Mouse (Mus musculus) embryonic facial prominence, embryonic 14.5 days (tissue): ENCODE results near the gene 1700025F22Rik. TPM values are rescaled to one million over a fixed set of nuclear protein-coding genes. Genes with fewer than 3 reads are reported as not detected.
"Not testable (repeated sequence)": the region's sequence is repeated elsewhere in the genome, so short reads cannot be mapped to it uniquely, and the experiment has no call there.

Source experiments
- ATAC-seq: fragments of 200-750 bp; cut with Nextera tagmentation; 2 replicates; pipeline ENCODE4 v1.8.0; 2017; ENCODE audit warnings: low read depth, moderate number of reproducible peaks, moderate TSS enrichment
- DNase-seq: peaks from one replicate; pipeline ENCODE4 v3.0.0-alpha.2; 2015; ENCODE audit warnings: low spot score
- H3K27ac ChIP-seq: fragments of 300-500 bp; sonication (generic); replicated peaks from 2 replicates; pipeline ENCODE4 v1.5.1; 2014; ENCODE audit warnings: low read depth, mild to moderate bottlenecking, low read length, moderate library complexity
- H3K27me3 ChIP-seq: fragments of 300-500 bp; sonication (generic); replicated peaks from 2 replicates; pipeline ENCODE4 v1.6.1; 2014; ENCODE audit warnings: low read length; ENCODE audit not compliant: control insufficient read depth, insufficient read depth
- H3K36me3 ChIP-seq: fragments of 300-500 bp; sonication (generic); 2 replicates; pipeline ENCODE4 v1.6.1; 2014; ENCODE audit warnings: low read length, mixed read lengths; ENCODE audit not compliant: control insufficient read depth, insufficient read depth
- H3K4me1 ChIP-seq: fragments of 300-500 bp; sonication (generic); 2 replicates; pipeline ENCODE4 v1.6.1; 2014; ENCODE audit warnings: antibody characterized with exemption, low read length; ENCODE audit not compliant: control insufficient read depth, insufficient read depth
- H3K4me2 ChIP-seq: fragments of 300-500 bp; sonication (generic); 2 replicates; pipeline ENCODE4 v1.6.1; 2014; ENCODE audit warnings: low read depth, mild to moderate bottlenecking, low read length, moderate library complexity, mixed read lengths
- H3K4me3 ChIP-seq: fragments of 300-500 bp; sonication (generic); 2 replicates; pipeline ENCODE4 v1.5.1; 2014; ENCODE audit warnings: low read depth, mild to moderate bottlenecking, low read length
- H3K9ac ChIP-seq: fragments of 300-500 bp; sonication (generic); 2 replicates; pipeline ENCODE4 v1.6.1; 2014; ENCODE audit warnings: low read depth, mild to moderate bottlenecking, low read length, moderate library complexity, mixed read lengths
- H3K9me3 ChIP-seq: fragments of 300-500 bp; sonication (generic); 2 replicates; pipeline ENCODE4 v1.6.1; 2016; ENCODE audit warnings: low read length; ENCODE audit not compliant: control insufficient read depth
- WGBS: fragments of 180-500 bp; shearing (Covaris S2); extraction: QIAGEN DNeasy Blood & Tissue Kit; methylation state at CpG from one replicate; pipeline ENCODE4 v1.1.7; 2014; 5-methylcytosine and 5-hydroxymethylcytosine counted together
- polyA plus RNA-seq: library from polyadenylated mRNA; unstranded; fragments of >200 nt; fragmentation: Nextera tagmentation; extraction: Ambion mirVana; gene quantifications from 2 replicates; pipeline ENCODE4 v1.2.1, GENCODE M21; 2014

Gene 1700025F22Rik
- polyA plus RNA-seq, 1 experiment from 2014 or later: not detected

DNA sequence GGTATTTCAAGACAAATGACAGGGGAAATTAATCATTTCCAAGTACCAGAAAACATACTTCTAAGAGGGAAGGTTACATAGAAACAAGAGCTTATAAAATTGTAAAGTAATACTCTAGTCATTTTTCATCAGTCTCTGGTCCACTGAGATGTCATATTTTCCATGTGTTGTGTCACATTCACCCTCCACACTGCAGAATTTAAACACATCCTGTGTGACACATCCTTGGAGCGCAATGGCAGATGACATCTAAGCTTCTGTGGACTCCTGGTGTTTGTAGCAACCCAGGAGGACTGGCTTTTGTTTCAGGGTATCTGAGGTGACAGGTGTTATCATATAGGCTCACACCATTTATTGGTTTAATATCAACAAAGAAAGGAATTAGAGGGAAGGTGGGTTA is 35.4 kb downstream of the 1700025F22Rik start:
- Histone ChIP-seq H3K4me2 (no peak overlapping the region), H3K27me3 (no peaks in the 10 kb centered on the region), H3K36me3 (no peaks in the 10 kb centered on the region), H3K4me3 (no peak overlapping the region), H3K27ac (no peak overlapping the region), H3K4me1 (no peaks in the 10 kb centered on the region), H3K9me3 (peaks cover 8% of the 10 kb centered on the region; the same call in 1 of the 2 replicates), H3K9ac (no peak overlapping the region)
- WGBS: 85% methylated on average over 1 of the region's 1 CpGs
- DNase-seq (no peak), ATAC-seq (no peak)

DNA sequence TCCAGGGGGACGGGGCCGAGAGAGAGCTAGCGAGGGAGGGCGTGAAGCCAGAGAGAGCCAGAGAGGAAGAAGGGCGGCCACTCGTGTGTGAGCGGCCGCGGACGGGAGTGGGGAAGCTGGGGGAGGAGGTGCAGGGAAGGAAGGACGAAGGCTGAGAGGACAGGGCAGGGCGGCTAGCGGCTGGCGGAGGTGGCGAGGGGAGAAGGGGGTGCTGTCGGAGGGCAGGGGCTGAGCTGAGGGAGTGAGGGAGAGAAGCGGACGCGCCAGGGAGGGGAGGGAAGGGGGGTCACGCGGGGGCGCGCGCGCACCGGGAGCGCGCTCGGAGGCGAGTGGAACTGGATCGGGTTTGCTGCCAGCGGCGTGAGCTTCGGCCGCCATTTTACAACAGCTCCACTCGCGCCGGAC is 44.1 kb downstream of the 1700025F22Rik start:
- WGBS: 0% methylated on average over 4 of the region's 38 CpGs
- Histone ChIP-seq H3K4me2 (peak overlapping the region; percentile 43), H3K9me3 (peaks cover 13% of the 10 kb centered on the region; the same call in 1 of the 2 replicates), H3K9ac (peak overlapping the region; percentile 58), H3K4me3 (peak overlapping the region; percentile 40)
- H3K4me1 ChIP-seq, H3K27ac ChIP-seq, DNase-seq, H3K36me3 ChIP-seq, H3K27me3 ChIP-seq: not testable (repeated sequence)
- peak; percentile 98 for ATAC-seq

DNA sequence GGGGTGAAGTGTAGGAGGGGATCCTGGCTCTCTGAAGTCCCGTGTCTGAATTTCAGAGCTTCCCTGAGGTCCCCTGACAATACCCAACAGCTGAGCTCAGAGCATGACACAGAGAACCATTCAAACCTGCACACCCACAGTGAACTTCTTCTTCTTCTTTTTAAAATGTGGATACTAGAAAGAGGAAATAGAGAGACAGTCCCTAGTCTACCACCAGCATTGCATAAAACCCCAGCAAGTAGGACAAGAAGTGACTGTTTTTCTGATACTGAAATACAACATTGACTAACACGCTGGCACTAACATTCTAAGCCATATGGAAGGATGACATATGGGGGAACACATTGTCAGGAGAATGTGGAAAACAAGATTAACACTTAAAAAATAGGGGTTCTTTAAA is 45.8 kb downstream of the 1700025F22Rik start:
- Histone ChIP-seq H3K9me3 (0 out of 2 replicates have a peak, but pooled peaks cover 3% of the 10 kb centered on the region), H3K4me3 (no peak overlapping the region), H3K27ac (no peak overlapping the region), H3K27me3 (no peaks in the 10 kb centered on the region), H3K4me1 (no peaks in the 10 kb centered on the region), H3K9ac (no peak overlapping the region), H3K4me2 (no peak overlapping the region), H3K36me3 (no peaks in the 10 kb centered on the region)
- ATAC-seq: no peak
- no peak for DNase-seq
- WGBS: 84% methylated on average over 2 of the region's 2 CpGs

DNA sequence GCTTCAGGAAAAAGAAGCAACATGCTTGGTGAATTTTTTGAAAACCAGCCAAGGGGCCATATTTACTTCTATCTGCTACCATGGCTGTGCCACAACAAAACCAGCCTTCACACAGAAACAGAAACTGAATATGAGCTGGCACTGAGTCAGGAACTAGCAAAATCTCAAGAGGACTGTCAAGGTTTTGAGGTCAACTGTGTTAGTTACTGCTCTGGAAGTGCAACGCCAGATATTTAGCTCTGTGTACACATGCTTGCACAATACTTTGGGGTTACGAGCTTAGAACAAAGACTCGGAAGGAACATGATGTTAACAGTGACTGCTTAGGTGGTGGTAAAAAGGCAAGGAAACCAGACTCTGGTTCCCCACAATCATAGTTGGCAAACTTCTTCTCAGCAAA is 57.4 kb downstream of the 1700025F22Rik start:
- WGBS: 84% methylated on average over 3 of the region's 3 CpGs
- H3K4me3 ChIP-seq: no peak overlapping the region
- H3K9me3 ChIP-seq: no peaks in the 10 kb centered on the region
- ATAC-seq (no peak), DNase-seq (peak; percentile 1)
- H3K27me3 ChIP-seq: no peaks in the 10 kb centered on the region
- no peak overlapping the region for H3K4me2 ChIP-seq
- H3K9ac ChIP-seq: no peak overlapping the region
- no peaks in the 10 kb centered on the region for H3K4me1 ChIP-seq
- no peaks in the 10 kb centered on the region for H3K36me3 ChIP-seq
- H3K27ac ChIP-seq: no peak overlapping the region

DNA sequence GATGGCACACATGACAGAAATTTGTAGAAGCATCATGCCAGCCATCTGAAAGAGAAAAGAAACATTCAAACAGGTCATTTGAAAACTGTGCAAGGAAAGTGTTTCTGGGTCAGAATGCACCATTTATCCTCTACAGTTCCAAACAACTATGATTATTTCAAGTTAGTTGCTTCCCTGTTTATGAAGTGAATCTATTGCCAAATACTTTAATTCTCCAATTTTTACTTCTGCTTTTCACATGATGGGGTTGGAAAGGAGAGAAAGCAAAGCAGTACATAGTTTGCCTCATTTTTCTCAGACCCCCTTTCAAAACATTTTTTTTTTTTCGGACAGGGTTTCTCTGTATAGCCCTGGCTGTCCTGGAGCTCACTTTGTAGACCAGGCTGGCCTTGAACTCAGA is 63.2 kb downstream of the 1700025F22Rik start:
- DNase-seq (no peak), ATAC-seq (no peak)
- Histone ChIP-seq H3K36me3 (no peaks in the 10 kb centered on the region), H3K9me3 (no peaks in the 10 kb centered on the region), H3K27ac (no peak overlapping the region), H3K27me3 (no peaks in the 10 kb centered on the region), H3K4me1 (no peaks in the 10 kb centered on the region), H3K4me3 (no peak overlapping the region), H3K9ac (no peak overlapping the region), H3K4me2 (no peak overlapping the region)
- WGBS: 74% methylated on average over 1 of the region's 1 CpGs

DNA sequence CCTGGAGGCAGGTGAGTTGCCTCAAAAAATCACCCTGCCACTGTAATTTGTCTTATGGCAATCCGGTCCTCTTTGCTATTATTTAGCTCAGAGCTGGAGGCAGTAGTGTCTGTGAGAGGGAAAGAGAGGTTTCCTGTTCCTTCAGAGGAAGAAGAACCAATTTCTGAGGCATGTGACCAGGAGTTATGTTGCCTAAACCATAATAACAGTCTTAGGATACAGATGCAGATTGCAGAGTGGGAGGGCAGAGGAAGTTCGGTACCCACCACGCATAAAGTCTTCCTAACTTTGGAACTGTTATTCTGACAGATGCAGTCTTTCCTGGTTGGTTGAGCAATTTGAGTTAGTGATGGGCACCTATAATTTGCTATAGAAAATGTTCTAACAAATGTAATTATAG is 66.7 kb downstream of the 1700025F22Rik start:
- DNase-seq: no peak
- Histone ChIP-seq H3K9ac (no peak overlapping the region), H3K27ac (no peak overlapping the region)

DNA sequence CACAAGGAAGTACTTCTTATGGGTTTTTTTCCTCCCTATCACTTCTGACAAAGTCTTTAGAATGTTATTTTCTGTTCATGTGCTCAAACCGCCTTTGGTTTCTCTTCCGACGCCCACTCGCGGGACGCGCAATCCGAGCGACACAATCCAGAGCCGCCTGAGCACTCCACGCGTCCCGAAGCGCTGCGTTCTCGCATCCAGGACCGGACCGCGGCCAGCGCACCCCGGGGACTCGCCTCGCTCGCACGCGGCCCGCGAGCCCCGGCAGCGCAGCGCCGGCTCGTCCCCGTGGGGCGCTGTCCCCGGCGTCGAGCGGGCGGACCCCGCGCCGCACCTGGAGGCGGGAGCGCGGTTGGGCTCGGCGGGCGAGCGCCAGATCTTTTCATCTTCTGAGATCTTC is 73.0 kb downstream of the 1700025F22Rik start:
- H3K9ac ChIP-seq, H3K4me1 ChIP-seq, ATAC-seq, H3K27ac ChIP-seq, H3K9me3 ChIP-seq, DNase-seq, H3K36me3 ChIP-seq: not testable (repeated sequence)
- 4% methylated on average over 49 of the region's 50 CpGs for WGBS
- peaks cover 11% of the 10 kb centered on the region for H3K27me3 ChIP-seq
- peak overlapping the region; percentile 38 for H3K4me3 ChIP-seq
- peak overlapping the region; percentile 52 for H3K4me2 ChIP-seq

More for the DNA sequence above, 66.7 kb downstream of the 1700025F22Rik start:
- 81% methylated on average over 3 of the region's 3 CpGs for whole genome bisulfite sequencing
- Histone ChIP-seq H3K36me3 (no peaks in the 10 kb centered on the region), H3K27me3 (peaks cover 3% of the 10 kb centered on the region; the same call in 1 of the 2 replicates), H3K9me3 (no peaks in the 10 kb centered on the region), H3K4me2 (no peak overlapping the region), H3K4me3 (no peak overlapping the region), H3K4me1 (no peaks in the 10 kb centered on the region)
- no peak for ATAC-seq

Other genes with a start within 250 kb of the 1700025F22Rik start
- gene Zp1, start 244.7 kb downstream of the 1700025F22Rik start, polyA plus RNA-seq: 0.17 TPM in 1 of 2 replicates, not detected in the other
- 0.08 and 0.20 TPM in 2 replicates for gene Ptgdr2, start 228.2 kb downstream of the 1700025F22Rik start, polyA plus RNA-seq
- gene Ccdc86, start 216.1 kb downstream of the 1700025F22Rik start, polyA plus RNA-seq: 22.4 and 25.2 TPM in 2 replicates
- 0.53 and 0.89 TPM in 2 replicates for gene Ms4a10, start 190.7 kb downstream of the 1700025F22Rik start, polyA plus RNA-seq
- not detected in 2 replicates for gene Ms4a15, start 172.1 kb downstream of the 1700025F22Rik start, polyA plus RNA-seq
- gene Ms4a18, start 147.3 kb downstream of the 1700025F22Rik start, polyA plus RNA-seq: not detected in 2 replicates
- not detected in 2 replicates for gene Ms4a8a, start 84.2 kb downstream of the 1700025F22Rik start, polyA plus RNA-seq
- not detected in 2 replicates for gene 1700017D01Rik, start 34.4 kb downstream of the 1700025F22Rik start, polyA plus RNA-seq
- gene Ms4a13, start 31.4 kb upstream of the 1700025F22Rik start, polyA plus RNA-seq: not detected in 2 replicates
- gene Ms4a12, start 67.1 kb upstream of the 1700025F22Rik start, polyA plus RNA-seq: not detected in 2 replicates
- gene Ms4a1, start 100.9 kb upstream of the 1700025F22Rik start, polyA plus RNA-seq: not detected in 2 replicates
- gene Ms4a5, start 118.6 kb upstream of the 1700025F22Rik start, polyA plus RNA-seq: not detected in 2 replicates
- gene Ms4a14, start 149.1 kb upstream of the 1700025F22Rik start, polyA plus RNA-seq: 0.08 and 0.37 TPM in 2 replicates
- 11.1 and 11.4 TPM in 2 replicates for gene Ms4a7, start 170.8 kb upstream of the 1700025F22Rik start, polyA plus RNA-seq
- 5.2 and 7.1 TPM in 2 replicates for gene Ms4a4a, start 210.2 kb upstream of the 1700025F22Rik start, polyA plus RNA-seq
- gene Ms4a4c, start 239.4 kb upstream of the 1700025F22Rik start, polyA plus RNA-seq: 0.62 and 1.3 TPM in 2 replicates